Mouse (Mus musculus): ENCODE data around the gene Bcl2. TPM values are rescaled to one million over a fixed set of nuclear protein-coding genes. Genes with fewer than 3 reads are reported as not detected.
"Not testable (repeated sequence)": the region's sequence is repeated elsewhere in the genome, so short reads cannot be mapped to it uniquely, and the experiment has no call there.

Bcl2 gene
- total and polyA plus RNA-seq, 2 experiments from 2014 or later: 3.3 to 3.6 TPM

GRCm38 (mm10) chr1:106540130-106540529 lies 173.9 kb downstream of the Bcl2 start:
- Histone ChIP-seq H3K9ac (replicated peaks; ENCODE audit: low read depth, low read length) (no peak overlapping the region), H3K4me1 (ENCODE audit: control insufficient read depth, insufficient read depth) (peaks cover 3% of the 10 kb centered on the region; the same call in 1 of the 2 replicates), H3K36me3 (replicated peaks; ENCODE audit: control insufficient read depth, insufficient read depth, low read length) (0 out of 2 replicates have a peak, but pooled peaks cover 5% of the 10 kb centered on the region), H3K4me2 (ENCODE audit: low read depth, low read length) (no peak overlapping the region), H3K27me3 (ENCODE audit: control insufficient read depth, insufficient read depth, low read length) (no peaks in the 10 kb centered on the region), H3K4me3 (ENCODE audit: low read depth, low read length) (no peak overlapping the region), H3K27ac (ENCODE audit: low read depth) (no peak overlapping the region), H3K9me3 (replicated peaks; ENCODE audit: control insufficient read depth, low read length) (no peaks in the 10 kb centered on the region)
- 80% methylated on average over 3 of the region's 3 CpGs for WGBS
- TF ChIP-seq EP300 (IDR thresholded peaks at IDR 0.05; ENCODE audit: low read depth): no peak
- no peak for TF ChIP-seq CTCF (IDR thresholded peaks at IDR 0.05; ENCODE audit: low read depth)
- DNase-seq (ENCODE audit: low spot score): no peak
- no peak for ATAC-seq (ENCODE audit: insufficient read depth, low read depth)

DNA sequence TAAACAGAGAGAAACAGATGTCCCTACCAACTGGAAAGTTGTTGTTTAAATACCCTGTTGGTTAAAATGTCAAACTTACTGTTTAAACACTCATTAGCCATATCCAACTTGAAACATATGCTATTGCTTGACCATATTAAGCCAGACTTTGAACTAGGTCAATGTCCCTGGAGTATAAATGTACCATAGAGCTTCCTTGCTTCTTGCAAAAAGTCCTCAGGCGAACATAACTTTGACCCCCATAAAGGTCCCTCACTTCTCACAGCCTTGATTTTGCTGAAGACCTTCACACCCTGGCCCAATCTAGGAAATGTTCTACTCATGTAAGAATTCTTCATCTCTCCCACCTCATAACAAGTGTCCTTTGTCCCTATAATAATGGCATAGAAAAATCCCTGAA lies 175.0 kb downstream of the Bcl2 start:
- H3K4me1 ChIP-seq (ENCODE audit: control insufficient read depth, insufficient read depth): peaks cover 3% of the 10 kb centered on the region; the same call in 1 of the 2 replicates
- H3K36me3 ChIP-seq (replicated peaks; ENCODE audit: control insufficient read depth, insufficient read depth, low read length): 0 out of 2 replicates have a peak, but pooled peaks cover 5% of the 10 kb centered on the region
- no peak for DNase-seq (ENCODE audit: low spot score)
- no peak overlapping the region for H3K9ac ChIP-seq (replicated peaks; ENCODE audit: low read depth, low read length)
- no peak for ATAC-seq (ENCODE audit: insufficient read depth, low read depth)
- H3K27ac ChIP-seq (ENCODE audit: low read depth): no peak overlapping the region
- no peak overlapping the region for H3K4me3 ChIP-seq (ENCODE audit: low read depth, low read length)
- TF ChIP-seq CTCF (IDR thresholded peaks at IDR 0.05; ENCODE audit: low read depth) (no peak), EP300 (IDR thresholded peaks at IDR 0.05; ENCODE audit: low read depth) (no peak)
- WGBS: 92% methylated on average over 1 of the region's 1 CpGs
- H3K4me2 ChIP-seq (ENCODE audit: low read depth, low read length): no peak overlapping the region
- no peaks in the 10 kb centered on the region for H3K27me3 ChIP-seq (ENCODE audit: control insufficient read depth, insufficient read depth, low read length)
- no peaks in the 10 kb centered on the region for H3K9me3 ChIP-seq (replicated peaks; ENCODE audit: control insufficient read depth, low read length)

- not testable (repeated sequence) for H3K4me3 ChIP-seq (ENCODE audit: low read depth, low read length); H3K27ac ChIP-seq (ENCODE audit: low read depth); H3K9me3 ChIP-seq (replicated peaks; ENCODE audit: control insufficient read depth, low read length); H3K9ac ChIP-seq (replicated peaks; ENCODE audit: low read depth, low read length); H3K27me3 ChIP-seq (ENCODE audit: control insufficient read depth, insufficient read depth, low read length); H3K4me2 ChIP-seq (ENCODE audit: low read depth, low read length); H3K36me3 ChIP-seq (replicated peaks; ENCODE audit: control insufficient read depth, insufficient read depth, low read length); DNase-seq (ENCODE audit: low spot score); H3K4me1 ChIP-seq (ENCODE audit: control insufficient read depth, insufficient read depth); ATAC-seq (ENCODE audit: insufficient read depth, low read depth)
- WGBS: 94% methylated on average over 3 of the region's 3 CpGs
Observed at GRCm38 (mm10) chr1:106534835-106535234, 179.2 kb downstream of the Bcl2 start.

DNA sequence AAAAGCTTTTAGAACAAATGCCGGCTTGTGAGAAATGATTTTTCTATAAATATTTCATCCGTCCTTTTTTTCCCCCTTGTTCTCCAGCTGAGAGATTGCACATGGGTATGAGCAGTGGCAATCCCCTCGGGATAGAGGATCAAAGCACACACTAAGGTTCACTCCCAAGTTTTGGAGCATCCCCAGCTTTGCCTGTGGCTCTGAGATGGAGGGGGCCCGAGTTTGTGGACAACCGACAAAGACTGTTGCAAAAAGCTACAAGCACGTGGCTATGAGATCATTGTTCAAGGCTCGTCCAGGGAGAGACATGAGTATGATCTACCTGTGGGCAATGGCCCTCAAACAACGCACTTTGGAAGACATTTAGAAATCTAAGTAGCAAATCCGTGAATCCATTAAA lies 184.5 kb downstream of the Bcl2 start:
- H3K9me3 ChIP-seq (replicated peaks; ENCODE audit: control insufficient read depth, low read length): no peaks in the 10 kb centered on the region
- ATAC-seq (ENCODE audit: insufficient read depth, low read depth) (no peak), DNase-seq (ENCODE audit: low spot score) (no peak)
- no peak overlapping the region for H3K4me3 ChIP-seq (ENCODE audit: low read depth, low read length)
- H3K4me1 ChIP-seq (ENCODE audit: control insufficient read depth, insufficient read depth): peaks cover 11% of the 10 kb centered on the region; the same call in 1 of the 2 replicates
- no peak overlapping the region for H3K9ac ChIP-seq (replicated peaks; ENCODE audit: low read depth, low read length)
- TF ChIP-seq CTCF (IDR thresholded peaks at IDR 0.05; ENCODE audit: low read depth) (no peak), EP300 (IDR thresholded peaks at IDR 0.05; ENCODE audit: low read depth) (no peak)
- no peak overlapping the region for H3K4me2 ChIP-seq (ENCODE audit: low read depth, low read length)
- no peak overlapping the region for H3K27ac ChIP-seq (ENCODE audit: low read depth)
- H3K36me3 ChIP-seq (replicated peaks; ENCODE audit: control insufficient read depth, insufficient read depth, low read length): no peaks in the 10 kb centered on the region
- 84% methylated on average over 9 of the region's 9 CpGs for WGBS
- H3K27me3 ChIP-seq (ENCODE audit: control insufficient read depth, insufficient read depth, low read length): no peaks in the 10 kb centered on the region

DNA sequence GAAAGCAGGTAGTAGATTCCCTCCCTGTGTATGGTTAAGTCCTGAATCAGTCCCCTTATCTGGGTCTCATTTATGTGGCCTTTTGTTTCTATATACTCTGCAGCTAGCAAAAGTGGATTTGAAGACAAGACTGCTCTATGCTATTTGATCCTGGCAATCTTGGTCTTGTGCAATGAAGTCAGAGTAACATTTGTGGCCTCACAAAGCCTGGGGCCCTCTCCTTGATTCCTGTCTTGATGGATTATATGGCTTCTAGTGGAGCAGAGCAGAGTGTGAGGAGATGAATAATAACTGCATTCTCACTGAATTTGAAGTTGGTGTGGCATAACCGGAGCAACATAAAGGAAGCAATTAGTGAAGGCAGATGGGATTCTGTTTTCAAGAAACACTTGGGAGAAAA lies 186.5 kb downstream of the Bcl2 start:
- peaks cover 11% of the 10 kb centered on the region; the same call in 1 of the 2 replicates for H3K4me1 ChIP-seq (ENCODE audit: control insufficient read depth, insufficient read depth)
- no peak for TF ChIP-seq EP300 (IDR thresholded peaks at IDR 0.05; ENCODE audit: low read depth)
- TF ChIP-seq CTCF (IDR thresholded peaks at IDR 0.05; ENCODE audit: low read depth): no peak
- H3K36me3 ChIP-seq (replicated peaks; ENCODE audit: control insufficient read depth, insufficient read depth, low read length): no peaks in the 10 kb centered on the region
- no peaks in the 10 kb centered on the region for H3K9me3 ChIP-seq (replicated peaks; ENCODE audit: control insufficient read depth, low read length)
- no peak overlapping the region for H3K4me2 ChIP-seq (ENCODE audit: low read depth, low read length)
- no peak for ATAC-seq (ENCODE audit: insufficient read depth, low read depth)
- H3K27ac ChIP-seq (ENCODE audit: low read depth): no peak overlapping the region
- H3K27me3 ChIP-seq (ENCODE audit: control insufficient read depth, insufficient read depth, low read length): no peaks in the 10 kb centered on the region
- DNase-seq (ENCODE audit: low spot score): no peak
- no peak overlapping the region for H3K4me3 ChIP-seq (ENCODE audit: low read depth, low read length)
- WGBS: 84% methylated on average over 1 of the region's 1 CpGs
- no peak overlapping the region for H3K9ac ChIP-seq (replicated peaks; ENCODE audit: low read depth, low read length)

GRCm38 (mm10) chr1:106526751-106527150 lies 187.3 kb downstream of the Bcl2 start:
- no peak overlapping the region for H3K4me2 ChIP-seq (ENCODE audit: low read depth, low read length)
- no peak for TF ChIP-seq EP300 (IDR thresholded peaks at IDR 0.05; ENCODE audit: low read depth)
- no peak for TF ChIP-seq CTCF (IDR thresholded peaks at IDR 0.05; ENCODE audit: low read depth)
- no peak overlapping the region for H3K27ac ChIP-seq (ENCODE audit: low read depth)
- ATAC-seq (ENCODE audit: insufficient read depth, low read depth) (no peak), DNase-seq (ENCODE audit: low spot score) (no peak)
- H3K9me3 ChIP-seq (replicated peaks; ENCODE audit: control insufficient read depth, low read length): no peaks in the 10 kb centered on the region
- no peaks in the 10 kb centered on the region for H3K36me3 ChIP-seq (replicated peaks; ENCODE audit: control insufficient read depth, insufficient read depth, low read length)
- H3K9ac ChIP-seq (replicated peaks; ENCODE audit: low read depth, low read length): no peak overlapping the region
- H3K4me3 ChIP-seq (ENCODE audit: low read depth, low read length): no peak overlapping the region
- WGBS: 39% methylated on average over 7 of the region's 7 CpGs
- no peaks in the 10 kb centered on the region for H3K27me3 ChIP-seq (ENCODE audit: control insufficient read depth, insufficient read depth, low read length)
- H3K4me1 ChIP-seq (ENCODE audit: control insufficient read depth, insufficient read depth): peaks cover 11% of the 10 kb centered on the region; the same call in 1 of the 2 replicates

All from heart, postnatal 0 days (tissue).